Mouse (Mus musculus) liver, adult 2 months (tissue): ENCODE results near the gene Atrnl1.

Experiments
- CTCF ChIP-seq: fragments of 200-500 bp; IDR thresholded peaks from 2 replicates; pipeline ENCODE4 v1.5.1; 2011; ENCODE audit warnings: low read depth, low read length, control low read depth
- POLR2A ChIP-seq: fragments of 200-500 bp; IDR thresholded peaks from 2 replicates; pipeline ENCODE4 v1.6.1; 2011; ENCODE audit warnings: low read length, control low read depth; ENCODE audit not compliant: insufficient read depth; ENCODE audit errors: extremely low read depth

- TF ChIP-seq CTCF = no peak
- TF ChIP-seq POLR2A = no peak
Observed at GRCm38 (mm10) chr19:58029661-58030060, 418.8 kb downstream of the Atrnl1 start.
